Mouse (Mus musculus) liver, embryonic 15.5 days (tissue): Measurements from ENCODE around the gene Gng7. TPM values are rescaled to one million over a fixed set of nuclear protein-coding genes. Genes with fewer than 3 reads are reported as not detected.
"Not testable (repeated sequence)": the region's sequence is repeated elsewhere in the genome, so short reads cannot be mapped to it uniquely, and the experiment has no call there.

Experiments used
- ATAC-seq: fragments of 200-750 bp; cut with Nextera tagmentation; 2 replicates; pipeline ENCODE4 v1.8.0; 2017; ENCODE audit warnings: moderate number of reproducible peaks, mild to moderate bottlenecking, moderate library complexity; ENCODE audit not compliant: insufficient read depth
- H3K27ac ChIP-seq: fragments of 300-500 bp; sonication (generic); replicated peaks from 2 replicates; pipeline ENCODE4 v1.5.1; 2015; ENCODE audit warnings: mild to moderate bottlenecking, inconsistent platforms
- H3K27me3 ChIP-seq: fragments of 300-500 bp; sonication (generic); 2 replicates; pipeline ENCODE4 v1.6.1; 2015; ENCODE audit warnings: mild to moderate bottlenecking, inconsistent platforms
- H3K36me3 ChIP-seq: fragments of 300-500 bp; sonication (generic); replicated peaks from 2 replicates; pipeline ENCODE4 v1.6.1; 2015; ENCODE audit warnings: moderate library complexity, mild to moderate bottlenecking, inconsistent platforms
- H3K4me1 ChIP-seq: fragments of 300-500 bp; sonication (generic); replicated peaks from 2 replicates; pipeline ENCODE4 v1.6.1; 2015; ENCODE audit warnings: inconsistent platforms
- H3K4me2 ChIP-seq: fragments of 300-500 bp; sonication (generic); 2 replicates; pipeline ENCODE4 v1.6.1; 2015; ENCODE audit warnings: moderate library complexity, mild to moderate bottlenecking, inconsistent platforms
- H3K4me3 ChIP-seq: fragments of 300-500 bp; sonication (generic); replicated peaks from 2 replicates; pipeline ENCODE4 v1.5.1; 2015; ENCODE audit warnings: mild to moderate bottlenecking, inconsistent platforms
- H3K9ac ChIP-seq: fragments of 300-500 bp; sonication (generic); 2 replicates; pipeline ENCODE4 v1.6.1; 2015; ENCODE audit warnings: moderate library complexity, mild to moderate bottlenecking, inconsistent platforms
- H3K9me3 ChIP-seq: fragments of 300-500 bp; sonication (generic); replicated peaks from 2 replicates; pipeline ENCODE4 v1.6.1; 2016; ENCODE audit warnings: inconsistent platforms
- WGBS: fragments of 180-500 bp; shearing (Covaris S2); methylation state at CpG from one replicate; pipeline ENCODE4 v1.1.7; 2015; ENCODE audit warnings: mixed read lengths; ENCODE audit not compliant: insufficient replicate concordance; 5-methylcytosine and 5-hydroxymethylcytosine counted together
- polyA plus RNA-seq: library from polyadenylated mRNA; unstranded; fragments of >200 nt; fragmentation: Nextera tagmentation; extraction: Ambion mirVana; gene quantifications from 2 replicates; pipeline ENCODE4 v1.2.1, GENCODE M21; 2015

Gene Gng7
- polyA plus RNA-seq, 1 experiment from 2014 or later, result 0.41 TPM

DNA sequence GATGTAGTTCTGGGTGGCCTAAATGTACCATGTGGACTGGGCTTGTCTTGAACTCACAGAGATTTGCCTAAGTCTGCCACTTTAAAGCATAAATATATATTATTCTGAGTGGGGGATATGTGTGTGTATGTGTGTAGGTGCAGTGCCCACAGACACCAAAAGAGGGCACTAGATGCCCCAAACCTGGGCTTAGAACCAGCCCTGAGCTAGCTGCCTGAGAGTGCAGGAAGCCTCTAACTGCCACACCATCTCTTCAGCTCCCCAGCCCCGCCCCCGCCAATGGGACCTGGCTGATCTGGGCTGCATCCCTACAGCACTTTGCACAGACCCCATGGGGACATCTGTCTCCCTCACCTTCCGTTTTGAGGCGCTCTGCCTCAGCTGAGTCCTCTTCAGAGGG, 35.9 kb upstream of the Gng7 start:
- H3K9me3 ChIP-seq, result no peaks in the 10 kb centered on the region
- H3K36me3 ChIP-seq, result peaks cover 65% of the 10 kb centered on the region
- no peak overlapping the region for H3K4me2 ChIP-seq
- no peak for ATAC-seq
- H3K4me1 ChIP-seq, result peaks cover 20% of the 10 kb centered on the region
- H3K27ac ChIP-seq, result no peak overlapping the region
- WGBS, result 66% methylated on average over 4 of the region's 4 CpGs
- H3K9ac ChIP-seq, result no peak overlapping the region
- no peaks in the 10 kb centered on the region for H3K27me3 ChIP-seq
- H3K4me3 ChIP-seq, result no peak overlapping the region

DNA sequence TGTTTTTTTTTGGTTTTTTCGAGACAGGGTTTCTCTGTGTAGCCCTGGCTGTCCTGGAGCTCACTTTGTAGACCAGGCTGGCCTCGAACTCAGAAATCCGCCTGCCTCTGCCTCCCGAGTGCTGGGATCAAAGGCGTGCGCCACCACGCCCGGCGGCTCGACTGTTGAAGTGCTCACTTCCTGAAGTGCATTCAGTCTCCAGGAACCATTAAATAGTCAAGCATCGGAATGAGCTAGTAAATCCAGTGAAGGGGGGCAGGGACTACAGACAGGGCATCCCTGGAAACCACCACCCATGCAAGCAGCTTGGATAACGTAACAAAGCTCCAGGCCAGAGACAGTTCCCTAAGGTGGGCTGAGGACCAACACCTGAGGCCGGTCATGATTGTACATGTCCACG, 30.5 kb upstream of the Gng7 start:
- H3K4me2 ChIP-seq, H3K9me3 ChIP-seq, H3K4me3 ChIP-seq, H3K27ac ChIP-seq, H3K9ac ChIP-seq, H3K27me3 ChIP-seq, ATAC-seq, H3K4me1 ChIP-seq: not testable (repeated sequence)
- 80% methylated on average over 14 of the region's 14 CpGs for WGBS
- peaks cover 68% of the 10 kb centered on the region for H3K36me3 ChIP-seq

DNA sequence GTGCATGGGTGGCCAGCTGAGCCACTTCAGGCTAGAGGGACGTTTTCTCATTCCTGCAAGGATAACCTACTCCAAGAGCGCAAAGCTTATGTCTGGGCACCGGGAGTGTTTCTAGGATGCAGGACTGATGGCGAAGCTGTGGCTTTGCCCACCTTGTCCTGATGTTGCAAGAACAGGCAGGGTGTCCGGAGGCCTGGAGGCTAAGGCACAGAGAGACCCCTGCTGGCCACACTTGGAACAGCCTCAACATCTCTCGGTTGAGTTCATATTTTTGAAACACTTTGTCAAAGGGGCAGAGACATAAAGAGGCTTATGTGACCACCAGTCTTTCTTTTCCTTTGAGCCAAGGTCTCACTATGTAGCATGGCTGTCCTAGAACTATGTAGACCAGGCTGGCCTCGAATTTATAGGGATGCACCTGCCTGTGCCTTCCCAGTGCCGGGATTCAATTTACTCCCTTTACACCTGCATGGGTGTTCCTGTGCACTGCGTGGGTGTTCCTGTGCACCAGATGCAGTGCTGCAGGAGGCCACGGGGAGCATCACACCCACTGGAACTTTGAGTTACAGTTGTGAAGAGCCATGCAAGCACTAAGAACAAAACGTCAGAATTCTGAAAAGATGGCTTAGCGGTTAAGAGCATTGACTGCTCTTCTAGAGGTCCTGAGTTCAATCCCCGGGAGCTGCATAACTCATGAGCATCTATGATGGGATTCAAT, 26.9 kb upstream of the Gng7 start:
- Histone ChIP-seq H3K27ac (no peak overlapping the region), H3K4me1 (peaks cover 18% of the 10 kb centered on the region), H3K4me2 (no peak overlapping the region), H3K4me3 (no peak overlapping the region), H3K9me3 (no peaks in the 10 kb centered on the region), H3K27me3 (no peaks in the 10 kb centered on the region), H3K9ac (no peak overlapping the region), H3K36me3 (peaks cover 31% of the 10 kb centered on the region)
- WGBS, result 27% methylated on average over 13 of the region's 13 CpGs
- no peak for ATAC-seq

DNA sequence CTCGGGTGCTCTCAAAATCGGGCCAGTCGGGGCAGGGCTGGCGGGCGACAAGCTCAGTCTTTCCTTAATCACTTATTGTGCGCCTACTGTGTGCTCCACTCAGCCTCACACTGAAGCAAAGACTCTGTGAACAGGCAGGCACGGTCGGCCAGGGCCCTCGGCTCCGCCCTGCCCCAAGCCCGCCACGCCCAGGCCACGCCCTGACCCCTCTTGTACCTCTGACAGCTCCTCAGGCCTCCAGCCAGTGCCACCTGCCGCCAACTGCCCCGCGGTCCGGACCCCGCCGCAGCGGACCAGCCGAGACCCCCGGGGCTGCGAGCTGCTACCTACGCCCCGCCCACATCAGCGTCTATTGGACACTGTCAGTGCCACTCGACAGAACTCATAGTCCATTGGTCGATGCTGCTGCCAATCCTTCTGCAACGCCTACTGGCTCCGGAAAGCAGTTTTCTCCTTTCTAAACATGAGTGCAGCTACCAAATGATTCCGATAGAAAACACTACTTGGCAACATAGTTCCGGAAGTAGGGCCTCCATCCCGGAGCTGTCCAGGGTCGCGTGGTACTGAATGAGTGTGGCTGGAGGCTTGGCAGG, 22.3 kb upstream of the Gng7 start, which contains the start of gene Slc39a3:
Slc39a3 (minus strand) TSS at position 439 of the 593 bp plus-strand sequence.
- Histone ChIP-seq H3K9ac (peak within 1 kb of the TSS; percentile 59), H3K4me1 (peaks cover 20% of the 10 kb centered on the region), H3K27me3 (no peaks in the 10 kb centered on the region), H3K36me3 (no peaks in the 10 kb centered on the region), H3K9me3 (no peaks in the 10 kb centered on the region), H3K27ac (peak within 1 kb of the TSS; percentile 70), H3K4me2 (peak within 1 kb of the TSS; percentile 82), H3K4me3 (peak within 1 kb of the TSS; percentile 68)
- WGBS, result under 1% methylated on average over 35 of the region's 35 CpGs
- peak; percentile 98 for ATAC-seq

DNA sequence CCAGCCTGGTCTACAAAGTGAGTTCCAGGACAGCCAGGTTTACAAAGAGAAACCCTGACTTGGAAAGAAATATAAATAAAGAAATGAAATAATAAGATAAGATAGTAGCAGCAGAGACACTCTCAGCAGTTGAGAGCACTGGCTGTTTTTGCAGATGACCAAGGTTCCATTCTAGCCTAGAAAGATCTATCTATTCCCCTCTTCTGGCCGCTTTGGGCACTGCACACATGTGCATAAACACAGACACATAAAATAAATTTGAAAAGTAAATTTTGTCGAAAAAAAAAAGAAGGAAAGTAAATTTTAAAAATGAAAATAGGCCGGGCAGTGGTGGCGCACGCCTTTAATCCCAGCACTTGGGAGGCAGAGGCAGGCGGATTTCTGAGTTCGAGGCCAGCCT, 21.5 kb upstream of the Gng7 start:
- Histone ChIP-seq H3K4me2 (no peak overlapping the region), H3K27me3 (no peaks in the 10 kb centered on the region), H3K4me1 (peaks cover 14% of the 10 kb centered on the region), H3K27ac (no peak overlapping the region), H3K36me3 (peaks cover 4% of the 10 kb centered on the region; the same call in 1 of the 2 replicates), H3K9me3 (no peaks in the 10 kb centered on the region), H3K9ac (no peak overlapping the region), H3K4me3 (peak overlapping the region; percentile 68; the same call in 1 of the 2 replicates)
- WGBS, result 65% methylated on average over 7 of the region's 7 CpGs
- no peak for ATAC-seq

DNA sequence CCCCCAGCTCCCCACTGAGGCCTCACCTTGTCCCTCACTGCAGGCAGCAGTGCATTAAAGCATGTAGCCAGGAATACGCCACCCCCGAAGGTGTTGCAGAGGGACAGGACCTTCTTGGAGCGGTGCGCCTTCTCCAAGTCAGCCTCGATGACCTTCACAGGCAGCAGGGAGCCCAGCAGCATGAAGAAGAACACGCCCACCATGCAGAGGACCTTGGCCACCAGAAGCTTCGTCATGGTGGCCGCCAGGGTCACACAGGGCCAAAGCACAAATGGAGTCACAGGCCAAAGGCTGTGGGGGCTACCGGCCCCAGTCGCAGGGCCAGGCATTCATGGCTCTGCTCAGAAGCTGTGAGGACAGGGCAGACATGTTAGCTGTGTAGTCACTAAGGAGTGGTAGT, 18.8 kb upstream of the Gng7 start:
- no peaks in the 10 kb centered on the region for H3K9me3 ChIP-seq
- H3K27me3 ChIP-seq, result no peaks in the 10 kb centered on the region
- 68% methylated on average over 10 of the region's 10 CpGs for WGBS
- no peak for ATAC-seq
- peaks cover 13% of the 10 kb centered on the region for H3K4me1 ChIP-seq
- H3K27ac ChIP-seq, result no peak overlapping the region
- no peak overlapping the region for H3K4me3 ChIP-seq
- H3K9ac ChIP-seq, result no peak overlapping the region
- no peak overlapping the region for H3K4me2 ChIP-seq
- peaks cover 9% of the 10 kb centered on the region; the same call in 1 of the 2 replicates for H3K36me3 ChIP-seq

DNA sequence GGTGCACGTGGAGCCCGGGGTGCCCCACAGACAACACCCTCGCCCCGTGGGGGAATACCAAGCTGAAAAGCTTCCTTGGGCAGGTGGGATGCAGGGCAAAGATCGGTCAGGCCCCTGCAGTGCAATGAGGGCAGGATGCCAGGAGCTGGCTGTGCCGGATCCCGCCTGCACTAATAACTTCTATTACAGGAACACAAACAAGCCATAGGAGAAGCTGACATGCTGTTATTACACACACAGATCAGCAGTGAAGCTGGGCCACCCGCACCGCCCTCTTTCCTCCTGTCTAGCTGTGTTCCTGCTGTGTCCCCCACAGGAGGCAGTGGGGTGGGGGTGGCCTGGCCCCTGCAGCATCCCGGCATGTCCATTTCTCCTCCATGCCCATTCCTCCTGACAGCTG, 14.3 kb upstream of the Gng7 start:
- peaks cover 30% of the 10 kb centered on the region for H3K27me3 ChIP-seq
- H3K4me2 ChIP-seq, result no peak overlapping the region
- ATAC-seq, result no peak
- H3K9me3 ChIP-seq, result no peaks in the 10 kb centered on the region
- H3K9ac ChIP-seq, result no peak overlapping the region
- H3K27ac ChIP-seq, result no peak overlapping the region
- H3K4me1 ChIP-seq, result peaks cover 5% of the 10 kb centered on the region
- 65% methylated on average over 10 of the region's 10 CpGs for WGBS
- H3K4me3 ChIP-seq, result no peak overlapping the region
- peaks cover 9% of the 10 kb centered on the region; the same call in 1 of the 2 replicates for H3K36me3 ChIP-seq

DNA sequence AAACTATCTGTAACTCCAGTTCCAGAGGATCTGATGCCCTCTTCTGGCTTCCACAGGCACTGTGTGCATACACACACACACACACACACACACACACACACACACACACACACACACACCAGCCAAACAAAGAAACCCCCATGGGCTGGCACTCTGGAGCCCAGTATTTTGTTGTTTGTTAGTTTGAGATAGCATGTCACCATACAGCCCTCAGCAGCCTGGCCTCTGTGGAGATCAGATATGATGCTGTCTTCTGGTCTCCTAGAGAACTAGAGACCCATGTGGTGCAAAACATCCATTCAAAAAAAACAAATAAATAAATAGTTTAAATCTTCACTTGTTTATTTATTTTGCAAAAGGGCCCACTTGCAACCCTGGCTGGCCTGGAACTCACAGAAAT, 13.5 kb upstream of the Gng7 start:
- Histone ChIP-seq H3K27me3 (peaks cover 37% of the 10 kb centered on the region), H3K9ac (no peak overlapping the region)
- ATAC-seq, result no peak

DNA sequence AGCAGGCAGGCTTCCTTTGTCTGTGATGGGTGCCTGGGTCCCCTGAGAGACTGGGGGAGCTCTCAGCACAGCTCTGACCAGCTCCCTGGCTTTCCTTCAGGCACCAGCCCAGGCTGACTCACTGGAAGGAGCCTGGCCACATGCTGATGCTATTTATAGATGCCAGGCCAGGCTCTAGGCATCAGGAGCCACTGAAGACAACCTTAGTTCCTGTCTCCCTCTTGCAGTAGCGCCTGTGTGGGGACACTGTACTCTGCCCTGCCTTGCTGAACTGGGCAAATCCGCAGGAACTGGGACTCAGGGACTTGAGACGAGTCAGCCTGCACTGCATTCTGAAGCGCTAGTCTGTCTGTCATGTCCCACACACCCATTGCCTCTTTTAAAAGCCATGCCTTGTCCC, 12.6 kb upstream of the Gng7 start:
- ATAC-seq, result no peak
- Histone ChIP-seq H3K4me3 (no peak overlapping the region), H3K27ac (no peak overlapping the region), H3K36me3 (peaks cover 9% of the 10 kb centered on the region; the same call in 1 of the 2 replicates), H3K4me2 (no peak overlapping the region), H3K9ac (0 out of 2 replicates have a peak overlapping the region, but pooled peaks have one; percentile 6), H3K4me1 (peaks cover 5% of the 10 kb centered on the region), H3K27me3 (peaks cover 46% of the 10 kb centered on the region), H3K9me3 (no peaks in the 10 kb centered on the region)
- 34% methylated on average over 4 of the region's 4 CpGs for WGBS

More for the DNA sequence above, 13.5 kb upstream of the Gng7 start:
- Histone ChIP-seq H3K4me3 (no peak overlapping the region), H3K27ac (no peak overlapping the region), H3K9me3 (no peaks in the 10 kb centered on the region), H3K4me2 (no peak overlapping the region), H3K4me1 (peaks cover 5% of the 10 kb centered on the region), H3K36me3 (peaks cover 9% of the 10 kb centered on the region; the same call in 1 of the 2 replicates)

DNA sequence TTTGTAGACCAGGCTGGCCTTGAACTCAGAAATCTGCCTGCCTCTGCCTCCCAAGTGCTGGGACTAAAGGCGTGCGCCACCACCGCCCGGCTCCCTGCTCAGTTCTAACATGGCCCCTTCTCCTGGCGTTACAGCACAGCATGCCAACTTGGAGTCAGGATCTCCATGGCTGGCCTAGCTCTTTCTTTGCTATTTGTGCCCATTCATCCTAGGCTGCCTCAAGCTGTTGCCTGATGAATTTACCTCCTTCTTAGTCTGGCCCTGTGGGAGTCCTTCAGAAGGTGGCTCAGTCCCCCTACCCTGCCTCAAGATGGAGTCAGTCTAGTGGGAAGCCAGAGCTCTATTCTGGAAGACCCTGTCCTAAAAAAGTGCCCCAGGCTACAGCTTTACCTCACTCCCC, 12.1 kb upstream of the Gng7 start:
- Histone ChIP-seq H3K27ac (no peak overlapping the region), H3K27me3 (peaks cover 50% of the 10 kb centered on the region), H3K9me3 (no peaks in the 10 kb centered on the region), H3K4me1 (peaks cover 5% of the 10 kb centered on the region), H3K4me3 (no peak overlapping the region), H3K36me3 (peaks cover 9% of the 10 kb centered on the region; the same call in 1 of the 2 replicates), H3K4me2 (no peak overlapping the region), H3K9ac (0 out of 2 replicates have a peak overlapping the region, but pooled peaks have one; percentile 6)
- no peak for ATAC-seq
- 79% methylated on average over 5 of the region's 5 CpGs for WGBS

DNA sequence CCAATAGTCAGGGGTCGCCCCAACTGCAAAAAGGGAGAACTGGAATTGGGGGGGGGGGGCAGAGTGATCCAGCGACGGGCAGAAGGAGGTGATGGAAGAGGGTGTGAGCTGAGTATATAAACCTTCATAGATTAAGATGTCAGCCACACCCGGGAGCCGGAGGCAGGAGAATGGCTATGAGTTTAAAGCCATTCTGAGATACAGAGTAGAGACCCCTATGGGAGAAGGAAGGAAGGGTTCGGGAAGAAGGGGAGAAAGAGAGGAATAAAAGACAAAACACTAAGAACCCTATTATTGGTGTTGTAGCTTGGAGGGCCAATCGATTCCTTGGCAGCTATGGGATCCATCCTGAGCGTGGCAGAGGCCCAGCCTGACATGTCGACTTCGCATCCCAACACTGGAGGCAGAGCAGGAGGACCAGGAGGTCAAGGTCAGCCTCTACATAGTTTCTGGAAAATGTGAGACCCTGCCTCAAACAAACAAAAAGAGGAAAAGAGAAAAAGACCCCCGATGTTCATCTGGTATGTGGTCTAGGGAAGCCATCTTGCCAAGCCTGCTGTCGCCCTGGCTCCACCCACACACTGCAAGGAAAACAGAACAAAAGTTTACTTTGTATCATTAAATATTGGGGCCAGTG, 11.0 kb upstream of the Gng7 start, which contains the start of gene Diras1:
Diras1 (minus strand) TSS at position 24 of the 637 bp plus-strand sequence.
- H3K4me3 ChIP-seq, result peak within 1 kb of the TSS; percentile 10; the same call in 1 of the 2 replicates
- ATAC-seq, result no peak

More for the DNA sequence above, 11.0 kb upstream of the Gng7 start, which contains the start of gene Diras1:
- Histone ChIP-seq H3K27ac (no peak within 1 kb of the TSS), H3K9ac (no peak within 1 kb of the TSS), H3K4me2 (peak within 1 kb of the TSS; percentile 42), H3K27me3 (peaks cover 61% of the 10 kb centered on the region), H3K36me3 (0 out of 2 replicates have a peak, but pooled peaks cover under 1% of the 10 kb centered on the region), H3K4me1 (peaks cover 5% of the 10 kb centered on the region), H3K9me3 (no peaks in the 10 kb centered on the region)
- 44% methylated on average over 12 of the region's 12 CpGs for WGBS
